ENCODE assay signal across 12 mouse cellular contexts in the genomic region with DNA sequence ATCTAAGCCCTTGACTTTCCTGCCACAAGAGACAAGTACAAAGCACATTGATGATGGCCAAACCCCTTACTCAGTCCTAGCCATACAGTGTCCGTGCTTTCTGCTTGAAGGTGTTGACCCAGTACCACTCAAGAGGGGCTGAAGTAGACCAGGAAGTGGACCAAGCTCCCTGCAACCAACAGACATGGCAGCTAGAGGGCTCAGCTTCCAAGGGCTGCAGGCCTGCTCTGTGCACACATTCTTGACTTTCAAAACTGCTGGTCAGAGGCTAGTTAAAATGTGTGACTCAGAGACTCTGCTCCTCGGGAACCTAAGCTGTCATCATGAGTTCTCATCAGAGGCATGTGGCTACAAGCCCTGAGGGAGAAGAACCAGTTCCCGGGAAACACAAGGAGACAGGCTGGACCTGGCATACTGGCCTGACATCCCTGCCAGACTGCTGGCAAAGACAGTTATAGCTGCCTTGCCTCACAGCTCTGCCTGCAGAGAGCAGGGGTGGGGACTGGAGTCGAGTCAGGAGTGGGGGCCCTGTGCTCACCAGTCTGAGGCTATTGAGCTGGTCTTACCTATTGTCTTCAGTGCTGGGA. TPM values are rescaled to one million over a fixed set of nuclear protein-coding genes. Genes with fewer than 3 reads are reported as not detected.
A peak's percentile ranks its signal among the peaks of the same experiment; 100 is the strongest.
DNase-seq lines count a peak whose midpoint lies in the region; ATAC-seq and TF ChIP-seq lines count a peak whose summit lies in the region.
"Had no signal": no experiment of that assay in that cellular context is flagged by ENCODE, and none has a peak within 500 bp of the region (broad histone marks: within the 10 kb centered on the region; RNA-seq: fewer than 3 reads in every experiment).

No protein-coding gene starts in this region.

- H3K27ac ChIP-seq in cerebellum, adult 2 months (ENCODE audit: insufficient read depth, low read length) = peak overlapping the region; percentile 74
- no peak overlapping the region for H3K27ac ChIP-seq in neural tube, embryonic 15.5 days (replicated peaks)
- H3K27ac ChIP-seq: liver, embryonic 15.5 days had no signal

- 12% methylated on average over 4 of the region's 4 CpGs for WGBS in cerebellum, adult 2 months
- WGBS in neural tube, embryonic 15.5 days = 67% methylated on average over 4 of the region's 4 CpGs

- no peaks in the 10 kb centered on the region for H3K27me3 ChIP-seq in cerebellum, adult 2 months (ENCODE audit: control insufficient read depth, insufficient read depth, low read length)
- no peaks in the 10 kb centered on the region; the same call in 1 of the 2 replicates for H3K27me3 ChIP-seq in neural tube, embryonic 15.5 days (replicated peaks)
- H3K27me3 ChIP-seq: liver, embryonic 15.5 days had no signal

- TF ChIP-seq CTCF in cerebellum, adult 2 months (IDR thresholded peaks at IDR 0.05; ENCODE audit: borderline replicate concordance, insufficient read depth, low read depth, low read length) = peak; percentile 43; the same call in 1 of the 2 replicates

- no peaks in the 10 kb centered on the region for H3K36me3 ChIP-seq in neural tube, embryonic 15.5 days
- H3K36me3 ChIP-seq: liver, embryonic 15.5 days had no signal

- no peak overlapping the region for H3K4me2 ChIP-seq in neural tube, embryonic 15.5 days
- H3K4me2 ChIP-seq: liver, embryonic 15.5 days had no signal

- TF ChIP-seq POLR2A in cerebellum, adult 2 months (IDR thresholded peaks at IDR 0.05; ENCODE audit: borderline replicate concordance, insufficient read depth, low read length) = no peak

- peaks cover 41% of the 10 kb centered on the region for H3K4me1 ChIP-seq in cerebellum, adult 2 months (ENCODE audit: control insufficient read depth, insufficient read depth, low read length)
- H3K4me1 ChIP-seq in neural tube, embryonic 15.5 days = peaks cover 12% of the 10 kb centered on the region
- H3K4me1 ChIP-seq: liver, embryonic 15.5 days had no signal

- ATAC-seq in neural tube, embryonic 15.5 days (ENCODE audit: low FRiP score) = no peak

- no peaks in the 10 kb centered on the region for H3K9me3 ChIP-seq in neural tube, embryonic 15.5 days (replicated peaks)
- H3K9me3 ChIP-seq: liver, embryonic 15.5 days had no signal

- H3K9ac ChIP-seq in neural tube, embryonic 15.5 days (replicated peaks) = no peak overlapping the region
- H3K9ac ChIP-seq: liver, embryonic 15.5 days had no signal

- peak; percentile 19 for DNase-seq in adrenal gland, adult 2 months
- DNase-seq in adrenal gland, postnatal 36 days = no peak
- peak; percentile 33 for DNase-seq in layer of hippocampus, adult 11-12 months (ENCODE audit: low spot score)
- DNase-seq in layer of hippocampus, postnatal 25 days (ENCODE audit: extremely low spot score in 1 of 2, low spot score in 1 of 2) = no peak
- DNase-seq in cerebellum, adult 2 months = peak; percentile 84 to 94
- peak; percentile 60 for DNase-seq in layer of hippocampus, postnatal 10 days (ENCODE audit: low spot score in 2 of 2)
- no peak for DNase-seq in spleen, postnatal 10 days (ENCODE audit: low spot score in 2 of 2)
- DNase-seq: B cell, adult 2 months; kidney, adult 11 months had no signal

- no peak overlapping the region for H3K4me3 ChIP-seq in cerebellum, adult 2 months (replicated peaks; ENCODE audit: insufficient read depth, low read depth, low read length)
- H3K4me3 ChIP-seq in neural tube, embryonic 15.5 days (replicated peaks) = no peak overlapping the region
- H3K4me3 ChIP-seq: liver, embryonic 15.5 days had no signal

RNA-seq across cellular contexts. Expression of a gene that starts 37.4 kb away (rescaled TPM):
- not detected for total RNA-seq in adrenal gland, adult 2 months (2021)
- not detected in 2 replicates for polyA plus RNA-seq in adrenal gland, adult 2 months (2012; rRNA removed)
- total RNA-seq in adrenal gland, postnatal 36 days (2021) = not detected
- total RNA-seq in layer of hippocampus, postnatal 25 days (2021) = not detected
- polyA plus RNA-seq in cerebellum, adult 2 months (2012; rRNA removed) = 0.06 TPM in 1 of 2 replicates, not detected in the other
- total RNA-seq in layer of hippocampus, postnatal 10 days (2021) = under 1 TPM in 1 of 2 experiments, not detected in 1; 0.14 TPM
- polyA plus RNA-seq in neural tube, embryonic 15.5 days (2015; fragmentation: Nextera tagmentation; extraction: Ambion mirVana) = 1.6 and 1.9 TPM in 2 replicates
- polyA plus RNA-seq: liver, embryonic 15.5 days; small intestine, adult 2 months had no signal

Comparison
In these comparisons a context has a peak if more than half of its experiments do, and no peak if none do; other contexts are left out.
1. DNase-seq: peak in adrenal gland, adult 2 months (single experiment), layer of hippocampus, adult 11-12 months (single experiment), cerebellum, adult 2 months (2 of 2) and layer of hippocampus, postnatal 10 days (2 of 2); none in adrenal gland, postnatal 36 days (0 of 2), layer of hippocampus, postnatal 25 days (0 of 2) and spleen, postnatal 10 days (0 of 2).